Mouse (Mus musculus): Measurements from ENCODE around the gene Asap2.

Gene Asap2

GRCm38 (mm10) chr12:21133031-21133430, 142.8 kb downstream of the Asap2 start:
- DNase-seq (ENCODE audit: low read depth, low spot score): no peak

- no peak for DNase-seq (ENCODE audit: low read depth, low spot score)
Measured at GRCm38 (mm10) chr12:21133972-21134859, 144.0 kb downstream of the Asap2 start.

- DNase-seq (ENCODE audit: low read depth, low spot score): peak; percentile 69
Measured at GRCm38 (mm10) chr12:21135651-21136461, 145.6 kb downstream of the Asap2 start.

- DNase-seq (ENCODE audit: low read depth, low spot score): peak; percentile 87
Measured at GRCm38 (mm10) chr12:21136462-21136751, 146.1 kb downstream of the Asap2 start.

GRCm38 (mm10) chr12:21139560-21139959, 149.3 kb downstream of the Asap2 start:
- DNase-seq (ENCODE audit: low read depth, low spot score): peak; percentile 38

- peak; percentile 94 for DNase-seq (ENCODE audit: low read depth, low spot score)
Measured at GRCm38 (mm10) chr12:21140153-21140552, 149.9 kb downstream of the Asap2 start.

GRCm38 (mm10) chr12:21140741-21141308, 150.6 kb downstream of the Asap2 start:
- peak; percentile 71 for DNase-seq (ENCODE audit: low read depth, low spot score)

GRCm38 (mm10) chr12:21141691-21142300, 151.5 kb downstream of the Asap2 start:
- DNase-seq (ENCODE audit: low read depth, low spot score): peak; percentile 93

- DNase-seq (ENCODE audit: low read depth, low spot score): no peak
Measured at GRCm38 (mm10) chr12:21142489-21143254, 152.4 kb downstream of the Asap2 start.

- no peak for DNase-seq (ENCODE audit: low read depth, low spot score)
Measured at GRCm38 (mm10) chr12:21144602-21145001, 154.3 kb downstream of the Asap2 start.

- no peak for DNase-seq (ENCODE audit: low read depth, low spot score)
Measured at GRCm38 (mm10) chr12:21145050-21145449, 154.8 kb downstream of the Asap2 start.

- DNase-seq (ENCODE audit: low read depth, low spot score): no peak
Measured at GRCm38 (mm10) chr12:21146826-21147225, 156.6 kb downstream of the Asap2 start.

- peak; percentile 88 for DNase-seq (ENCODE audit: low read depth, low spot score)
Measured at GRCm38 (mm10) chr12:21153279-21153707, 163.0 kb downstream of the Asap2 start.

- no peak for DNase-seq (ENCODE audit: low read depth, low spot score)
Measured at GRCm38 (mm10) chr12:21155062-21155461, 164.8 kb downstream of the Asap2 start.

- DNase-seq (ENCODE audit: low read depth, low spot score): no peak
Measured at GRCm38 (mm10) chr12:21159304-21159703, 169.0 kb downstream of the Asap2 start.

GRCm38 (mm10) chr12:21160327-21160828, 170.1 kb downstream of the Asap2 start:
- DNase-seq (ENCODE audit: low read depth, low spot score): peak; percentile 89

GRCm38 (mm10) chr12:21161841-21162240, 171.6 kb downstream of the Asap2 start:
- no peak for DNase-seq (ENCODE audit: low read depth, low spot score)

- no peak for DNase-seq (ENCODE audit: low read depth, low spot score)
Measured at GRCm38 (mm10) chr12:21163706-21164105, 173.4 kb downstream of the Asap2 start.

- no peak for DNase-seq (ENCODE audit: low read depth, low spot score)
Measured at GRCm38 (mm10) chr12:21164251-21164650, 174.0 kb downstream of the Asap2 start.

GRCm38 (mm10) chr12:21165157-21165556, 174.9 kb downstream of the Asap2 start:
- DNase-seq (ENCODE audit: low read depth, low spot score): no peak

GRCm38 (mm10) chr12:21165891-21166342, 175.7 kb downstream of the Asap2 start:
- DNase-seq (ENCODE audit: low read depth, low spot score): peak; percentile 79

Data from brain, adult 2 months (tissue).